Mouse (Mus musculus) megakaryocyte, embryonic 14.5 days (primary cell): ENCODE results near the gene Zfp983.

ENCODE experiments used
- FLI1 ChIP-seq: IDR thresholded peaks from 2 replicates; pipeline ENCODE4 v1.6.1; 2012; ENCODE audit warnings: low read length, inconsistent platforms, mixed read lengths
- GATA1 ChIP-seq: IDR thresholded peaks from 3 replicates; pipeline ENCODE4 v1.6.1; 2012; ENCODE audit warnings: mixed read lengths, low read length, inconsistent platforms, borderline replicate concordance

DNA sequence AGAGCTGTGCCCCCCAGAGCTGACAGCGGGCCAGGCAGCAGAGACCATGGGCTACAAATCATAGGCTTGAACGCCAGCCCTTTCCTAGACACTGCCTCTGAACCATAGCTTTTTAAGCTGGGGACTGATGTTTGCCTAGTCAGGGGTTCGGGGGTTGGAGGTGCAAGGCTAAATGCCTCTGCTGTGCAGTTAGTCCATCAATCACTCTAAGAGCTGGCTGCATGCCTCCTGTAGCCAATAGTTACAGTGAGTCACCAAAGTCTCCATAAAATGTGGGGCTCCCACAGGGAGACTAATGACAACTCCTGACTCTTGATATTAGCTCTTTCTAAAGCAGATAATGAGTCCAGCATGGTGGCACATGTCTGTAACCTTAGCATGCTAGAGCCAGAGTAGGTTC is 1.6 kb upstream of the Zfp983 start:
- TF ChIP-seq GATA1 (no peak), FLI1 (no peak)
